Mouse (Mus musculus) stomach, postnatal 0 days (tissue): ENCODE data around the gene Dctn3. TPM values are rescaled to one million over a fixed set of nuclear protein-coding genes. Genes with fewer than 3 reads are reported as not detected.
"Not testable (repeated sequence)": the region's sequence is repeated elsewhere in the genome, so short reads cannot be mapped to it uniquely, and the experiment has no call there.

Experiments
- ATAC-seq: fragments of 200-750 bp; cut with Nextera tagmentation; 2 replicates; pipeline ENCODE4 v1.8.0; 2017; ENCODE audit not compliant: low FRiP score, low TSS enrichment
- DNase-seq: peaks from one replicate; pipeline ENCODE4 v3.0.0-alpha.2; 2016; ENCODE audit warnings: low spot score
- H3K27ac ChIP-seq: fragments of 300-500 bp; sonication (generic); replicated peaks from 2 replicates; pipeline ENCODE4 v1.5.1; 2014; ENCODE audit warnings: mild to moderate bottlenecking, control low read depth
- H3K27me3 ChIP-seq: fragments of 300-500 bp; sonication (generic); 2 replicates; pipeline ENCODE4 v1.6.1; 2014; ENCODE audit warnings: low read length; ENCODE audit not compliant: control insufficient read depth, insufficient read depth
- H3K36me3 ChIP-seq: fragments of 300-500 bp; sonication (generic); 2 replicates; pipeline ENCODE4 v1.6.1; 2014; ENCODE audit warnings: low read length, mixed read lengths; ENCODE audit not compliant: control insufficient read depth, insufficient read depth
- H3K4me1 ChIP-seq: fragments of 300-500 bp; sonication (generic); replicated peaks from 2 replicates; pipeline ENCODE4 v1.6.1; 2014; ENCODE audit warnings: antibody characterized with exemption; ENCODE audit not compliant: control insufficient read depth, insufficient read depth
- H3K4me2 ChIP-seq: fragments of 300-500 bp; sonication (generic); replicated peaks from 2 replicates; pipeline ENCODE4 v1.6.1; 2014; ENCODE audit warnings: low read depth, mild to moderate bottlenecking, control low read depth, moderate library complexity
- H3K4me3 ChIP-seq: fragments of 300-500 bp; sonication (generic); 2 replicates; pipeline ENCODE4 v1.5.1; 2014; ENCODE audit warnings: low read depth, low read length, control low read depth
- H3K9ac ChIP-seq: fragments of 300-500 bp; sonication (generic); 2 replicates; pipeline ENCODE4 v1.6.1; 2014; ENCODE audit warnings: mild to moderate bottlenecking, low read length, control low read depth, mixed read lengths
- H3K9me3 ChIP-seq: fragments of 300-500 bp; sonication (generic); 2 replicates; pipeline ENCODE4 v1.6.1; 2016; ENCODE audit warnings: low read length; ENCODE audit not compliant: control insufficient read depth
- CTCF ChIP-seq: IDR thresholded peaks from 2 replicates; pipeline ENCODE4 v1.5.1; 2016; ENCODE audit warnings: antibody characterized with exemption, low read depth, mild to moderate bottlenecking, moderate library complexity
- WGBS: fragments of 180-500 bp; shearing (Covaris S2); extraction: QIAGEN DNeasy Blood & Tissue Kit; methylation state at CpG from one replicate; pipeline ENCODE4 v1.1.7; 2014; 5-methylcytosine and 5-hydroxymethylcytosine counted together
- polyA plus RNA-seq: library from polyadenylated mRNA; unstranded; fragments of >200 nt; fragmentation: Nextera tagmentation; extraction: Ambion mirVana; gene quantifications from 2 replicates; pipeline ENCODE4 v1.2.1, GENCODE M21; 2015

Gene Dctn3
- polyA plus RNA-seq, 1 experiment from 2014 or later, result 129 TPM

DNA sequence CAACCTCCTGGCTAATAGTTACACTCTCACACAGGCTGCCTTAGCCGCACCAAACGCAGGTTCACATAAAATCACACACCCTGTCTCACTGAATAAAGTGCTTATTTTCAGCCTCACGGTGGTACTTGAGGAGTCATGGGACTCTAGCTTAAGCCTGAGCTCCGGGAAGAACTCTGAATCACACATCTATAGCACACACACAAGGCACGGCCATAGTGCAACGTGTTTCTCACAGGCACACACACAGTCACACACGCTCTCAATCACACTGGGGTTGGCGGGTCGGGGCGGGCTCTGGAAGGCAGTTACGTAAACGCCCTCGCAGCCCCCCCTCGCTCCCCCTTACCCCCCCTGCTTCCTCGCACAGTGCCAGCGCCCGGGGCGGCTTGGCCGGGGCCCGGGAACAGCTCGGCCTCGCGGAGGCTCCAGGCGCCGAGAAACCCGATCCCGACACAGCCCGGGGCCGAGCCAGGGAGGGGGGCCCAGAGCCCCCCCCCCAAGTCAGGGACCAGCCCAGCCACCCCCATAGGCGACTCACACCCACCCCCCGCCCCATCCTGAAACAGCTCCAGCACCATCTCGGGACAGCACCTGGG, 24.5 kb downstream of the Dctn3 start:
- H3K36me3 ChIP-seq, H3K4me3 ChIP-seq, H3K27me3 ChIP-seq, DNase-seq, ATAC-seq, H3K9ac ChIP-seq, H3K9me3 ChIP-seq, H3K4me2 ChIP-seq, H3K27ac ChIP-seq, H3K4me1 ChIP-seq: not testable (repeated sequence)
- 11% methylated on average over 16 of the region's 32 CpGs for WGBS

DNA sequence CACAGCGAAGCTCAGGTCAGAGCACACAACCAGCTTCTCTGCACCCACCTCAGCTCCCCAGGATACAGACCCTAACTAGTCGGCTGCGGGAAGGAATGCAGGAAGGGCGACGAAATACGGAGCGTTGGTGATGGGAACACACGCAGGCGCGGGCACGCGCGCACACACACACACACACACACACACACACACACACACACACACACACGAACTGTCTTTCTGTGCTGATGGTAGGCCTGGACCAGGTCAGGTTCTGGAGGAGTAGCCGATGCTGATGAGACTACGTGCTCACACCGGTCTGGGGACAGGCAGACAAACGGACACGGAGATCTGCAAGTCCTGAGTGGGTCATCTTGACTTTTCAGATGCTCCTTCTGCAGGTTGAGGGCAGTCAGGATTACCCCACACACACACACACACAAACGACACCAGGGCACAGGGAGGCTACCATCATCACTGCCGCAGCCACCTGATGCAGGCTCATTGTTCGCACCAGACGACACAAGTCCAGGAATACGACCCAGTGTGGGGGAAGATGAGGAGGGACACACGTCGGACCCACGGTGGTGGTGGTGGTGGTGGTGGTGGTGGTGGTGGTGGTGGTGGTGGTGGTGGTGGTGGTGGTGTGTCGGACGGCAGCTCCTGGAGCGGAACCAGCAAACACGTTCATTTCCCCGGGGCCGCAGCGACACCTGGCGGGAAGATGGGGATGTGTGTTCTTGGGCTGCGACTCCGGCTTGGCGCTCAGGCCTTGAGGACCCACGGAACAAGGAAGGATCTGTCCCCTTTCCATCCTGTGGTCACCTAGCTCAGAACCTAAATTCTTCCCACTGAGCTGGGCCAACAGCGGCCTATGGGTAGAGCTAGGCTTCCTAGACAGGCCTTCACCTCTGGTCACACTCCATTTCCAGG, 25.8 kb downstream of the Dctn3 start, which contains the start of gene Cntfr:
Cntfr (minus strand) TSS at position 160 of the 912 bp plus-strand sequence.
- DNase-seq, result peak; percentile 77
- 16% methylated on average over 31 of the region's 40 CpGs for WGBS

DNA sequence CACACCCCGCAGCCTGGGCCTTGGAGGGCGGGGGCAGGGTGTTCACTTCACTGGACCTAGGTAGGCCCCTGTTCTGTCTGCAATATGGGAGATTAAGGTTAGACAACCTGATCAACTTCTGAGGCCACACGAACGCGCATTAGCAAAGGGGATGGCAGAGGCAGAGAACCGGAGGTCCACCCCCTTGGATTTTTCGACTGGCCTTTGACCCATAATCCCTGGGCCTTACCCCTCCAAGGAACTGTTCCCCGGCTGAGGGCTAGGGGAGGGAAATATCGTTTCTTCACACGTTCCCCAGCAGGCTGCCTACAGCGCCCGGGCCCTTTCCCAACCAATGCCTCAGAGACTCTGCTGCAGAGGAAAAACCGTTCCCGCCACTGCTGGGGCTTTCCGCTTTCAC, 26.5 kb downstream of the Dctn3 start:
- 32% methylated on average over 11 of the region's 15 CpGs for WGBS
- DNase-seq, H3K9me3 ChIP-seq, H3K9ac ChIP-seq, H3K36me3 ChIP-seq, H3K4me3 ChIP-seq, ATAC-seq, H3K4me1 ChIP-seq, H3K27ac ChIP-seq, H3K27me3 ChIP-seq, H3K4me2 ChIP-seq: not testable (repeated sequence)

More for the DNA sequence above, 25.8 kb downstream of the Dctn3 start, which contains the start of gene Cntfr:
- H3K9ac ChIP-seq, H3K36me3 ChIP-seq, H3K4me2 ChIP-seq, H3K27ac ChIP-seq, ATAC-seq, H3K4me3 ChIP-seq, H3K9me3 ChIP-seq, H3K27me3 ChIP-seq, H3K4me1 ChIP-seq: not testable (repeated sequence)
- peak; percentile 75 for TF ChIP-seq CTCF

DNA sequence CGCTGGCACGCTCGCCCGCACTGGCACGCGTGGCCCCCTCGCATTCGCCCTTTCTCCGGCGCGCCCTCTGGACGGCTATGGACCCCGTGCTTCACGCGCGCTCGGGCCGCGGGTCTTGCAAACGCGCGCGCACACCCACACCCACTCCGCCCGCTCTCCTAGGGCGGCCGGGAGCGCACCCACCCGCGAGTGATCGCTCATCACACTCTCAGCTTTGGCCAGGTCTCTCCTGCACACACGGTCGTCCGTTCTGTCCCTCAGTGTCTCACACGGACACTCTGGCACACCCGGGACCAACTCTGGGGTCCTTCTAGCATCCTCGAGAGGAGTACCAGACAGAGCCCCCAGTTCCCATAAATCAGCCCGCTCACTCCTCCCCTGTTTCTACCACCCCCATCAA, 27.2 kb downstream of the Dctn3 start:
- H3K4me2 ChIP-seq, result not testable (repeated sequence)

DNA sequence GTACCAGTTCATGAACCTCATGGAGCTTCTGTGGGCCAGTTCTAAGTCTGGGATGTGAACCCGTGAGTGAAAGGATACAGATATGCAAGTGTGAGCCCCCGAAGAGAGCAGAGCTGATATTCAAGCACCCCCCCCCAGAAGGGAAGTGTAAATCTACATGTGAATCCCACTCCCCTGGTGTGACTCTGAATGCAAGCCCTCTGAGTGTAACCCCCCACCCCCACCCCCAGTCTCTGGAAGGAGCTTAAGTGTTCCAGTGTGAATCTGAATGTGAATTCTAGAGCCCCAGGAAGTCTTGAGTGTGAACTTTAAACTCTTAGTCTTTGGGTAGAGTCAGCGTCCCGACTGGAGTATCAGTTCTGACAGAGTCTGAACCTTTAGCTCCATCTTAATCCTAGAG, 29.5 kb downstream of the Dctn3 start:
- H3K9ac ChIP-seq, H3K4me1 ChIP-seq, H3K4me3 ChIP-seq, DNase-seq, H3K27ac ChIP-seq, H3K4me2 ChIP-seq, H3K36me3 ChIP-seq, H3K27me3 ChIP-seq, H3K9me3 ChIP-seq, ATAC-seq: not testable (repeated sequence)
- 17% methylated on average over 4 of the region's 4 CpGs for WGBS

More for the DNA sequence above, 27.2 kb downstream of the Dctn3 start:
- H3K27me3 ChIP-seq, ATAC-seq, H3K27ac ChIP-seq, H3K9ac ChIP-seq, H3K4me3 ChIP-seq, H3K4me1 ChIP-seq, H3K36me3 ChIP-seq, H3K9me3 ChIP-seq, DNase-seq: not testable (repeated sequence)
- WGBS, result 7% methylated on average over 11 of the region's 38 CpGs

DNA sequence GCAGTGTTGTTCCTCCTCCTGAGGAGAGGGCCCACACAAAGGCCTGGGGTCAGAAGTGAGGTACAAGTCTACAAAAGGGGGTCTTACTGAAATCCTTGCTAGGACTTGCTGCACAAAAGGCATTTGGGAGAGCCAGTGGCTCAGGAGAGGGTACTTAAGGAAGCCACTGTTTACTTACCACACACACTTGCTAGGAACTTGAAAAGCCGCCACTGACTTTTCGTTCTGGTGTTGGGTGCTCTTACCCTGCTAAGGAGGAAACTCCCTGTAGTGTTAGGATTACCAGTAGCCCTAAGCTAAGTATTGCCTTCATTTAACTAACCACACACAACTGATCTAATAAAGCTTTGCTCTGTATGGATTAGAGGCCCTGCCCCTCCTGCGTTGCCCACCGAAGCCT, 33.0 kb downstream of the Dctn3 start:
- not testable (repeated sequence) for H3K9ac ChIP-seq, ATAC-seq, H3K9me3 ChIP-seq, H3K27me3 ChIP-seq, H3K4me2 ChIP-seq, DNase-seq, H3K4me3 ChIP-seq, H3K36me3 ChIP-seq, H3K27ac ChIP-seq, H3K4me1 ChIP-seq
- WGBS, result no CpG with 5 or more reads among the region's 4 CpGs

DNA sequence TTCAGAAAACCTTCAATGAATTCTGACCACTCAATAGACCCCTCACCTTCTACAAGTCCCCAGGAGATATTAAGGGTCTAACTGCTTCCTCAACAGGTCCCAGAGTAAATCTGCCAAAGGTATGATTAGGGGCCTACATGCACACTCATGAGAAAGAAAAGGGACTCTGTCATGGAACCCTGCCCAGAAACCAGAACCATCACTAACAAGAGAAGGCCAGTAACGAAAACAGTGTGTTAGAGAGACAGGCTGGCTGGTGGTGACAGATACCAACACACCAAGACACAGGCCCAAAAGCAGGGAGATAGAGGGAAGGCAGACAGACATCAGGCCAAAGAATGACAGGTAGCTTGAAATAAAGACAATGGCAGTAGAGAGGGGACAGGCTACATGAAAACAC, 34.4 kb downstream of the Dctn3 start:
- not testable (repeated sequence) for H3K9ac ChIP-seq, H3K27ac ChIP-seq, H3K4me3 ChIP-seq, H3K9me3 ChIP-seq, ATAC-seq, H3K4me2 ChIP-seq, DNase-seq, H3K4me1 ChIP-seq, H3K27me3 ChIP-seq, H3K36me3 ChIP-seq
- WGBS, result 50% methylated on average over 1 of the region's 1 CpGs

DNA sequence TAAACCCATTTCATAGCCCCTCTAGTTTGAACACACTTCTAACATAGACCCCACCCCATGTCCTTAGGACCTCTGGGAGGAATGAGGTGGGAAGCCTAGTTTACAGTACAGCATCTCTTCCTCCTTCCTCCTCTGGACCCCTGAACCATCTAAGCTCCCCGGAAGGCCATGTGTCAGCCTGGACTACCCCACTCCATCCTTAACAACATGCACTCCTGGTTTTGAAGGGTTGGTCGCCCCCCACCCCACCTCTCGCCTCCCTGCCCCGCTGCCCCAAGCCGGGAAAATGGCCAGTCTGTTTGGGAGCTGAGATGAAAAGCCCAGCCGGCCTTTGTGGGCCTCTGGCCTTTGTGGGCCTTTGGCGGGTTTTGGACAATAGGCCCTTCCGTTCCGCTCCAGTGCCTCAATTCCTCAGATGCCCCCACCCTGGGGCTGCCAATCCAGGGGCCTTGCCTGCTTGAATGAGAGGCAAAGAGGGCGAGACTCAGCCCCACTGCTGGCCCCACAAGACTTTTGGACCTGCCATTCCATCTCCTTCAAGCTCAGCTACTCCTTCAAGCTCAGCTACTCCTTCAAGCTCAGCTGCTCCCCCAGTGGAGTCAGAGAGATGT, 37.0 kb downstream of the Dctn3 start:
- ATAC-seq, H3K27me3 ChIP-seq, H3K36me3 ChIP-seq, H3K9ac ChIP-seq, H3K4me2 ChIP-seq, H3K9me3 ChIP-seq, H3K27ac ChIP-seq, DNase-seq, H3K4me3 ChIP-seq, H3K4me1 ChIP-seq: not testable (repeated sequence)
- 47% methylated on average over 9 of the region's 10 CpGs for WGBS
